Mouse (Mus musculus) splenic B cell, adult 2 months (primary cell): ENCODE measurements around the gene Frmpd2.
"Not testable (repeated sequence)": the region's sequence is repeated elsewhere in the genome, so short reads cannot be mapped to it uniquely, and the experiment has no call there.

Source experiments
- DNase-seq: peaks from one replicate; pipeline ENCODE4 v3.0.0-alpha.2; 2011; ENCODE audit warnings: low read depth, low spot score
- H3K27me3 ChIP-seq: 2 replicates; pipeline ENCODE4 v1.6.1; 2012; ENCODE audit warnings: mild to moderate bottlenecking, low read length, moderate library complexity, mixed read lengths; ENCODE audit not compliant: control insufficient read depth, poor library complexity, insufficient read depth, severe bottlenecking
- H3K36me3 ChIP-seq: 2 replicates; pipeline ENCODE4 v1.6.1; 2012; ENCODE audit warnings: mild to moderate bottlenecking, low read length, moderate library complexity, mixed read lengths; ENCODE audit not compliant: control insufficient read depth, poor library complexity, insufficient read depth, severe bottlenecking

Gene Frmpd2

GRCm38 (mm10) chr14:33471331-33471730 lies at the start of gene Frmpd2:
Frmpd2 (plus strand) TSS chr14:33471696.
- no peak for DNase-seq
- no peaks in the 10 kb centered on the region for H3K27me3 ChIP-seq

GRCm38 (mm10) chr14:33423003-33423402 lies 48.5 kb upstream of the Frmpd2 start:
- no peaks in the 10 kb centered on the region for H3K27me3 ChIP-seq
- no peaks in the 10 kb centered on the region for H3K36me3 ChIP-seq
- DNase-seq: no peak

More at GRCm38 (mm10) chr14:33471331-33471730, at the start of gene Frmpd2:
- H3K36me3 ChIP-seq: no peaks in the 10 kb centered on the region

GRCm38 (mm10) chr14:33424124-33424523 lies 47.4 kb upstream of the Frmpd2 start:
- Histone ChIP-seq H3K27me3 (no peaks in the 10 kb centered on the region), H3K36me3 (no peaks in the 10 kb centered on the region)
- DNase-seq: no peak

- DNase-seq, H3K27me3 ChIP-seq, H3K36me3 ChIP-seq: not testable (repeated sequence)
Observed at GRCm38 (mm10) chr14:33432485-33432884, 39.0 kb upstream of the Frmpd2 start.

- no peaks in the 10 kb centered on the region for H3K27me3 ChIP-seq
- H3K36me3 ChIP-seq: no peaks in the 10 kb centered on the region
- peak; percentile 5 for DNase-seq
Observed at GRCm38 (mm10) chr14:33443780-33444179, 27.7 kb upstream of the Frmpd2 start.

GRCm38 (mm10) chr14:33445962-33446361 lies 25.5 kb upstream of the Frmpd2 start:
- Histone ChIP-seq H3K36me3 (no peaks in the 10 kb centered on the region), H3K27me3 (no peaks in the 10 kb centered on the region)
- DNase-seq: no peak

- no peaks in the 10 kb centered on the region for H3K27me3 ChIP-seq
- no peak for DNase-seq
- no peaks in the 10 kb centered on the region for H3K36me3 ChIP-seq
Observed at GRCm38 (mm10) chr14:33446561-33447023, 24.9 kb upstream of the Frmpd2 start.

- Histone ChIP-seq H3K36me3 (no peaks in the 10 kb centered on the region), H3K27me3 (no peaks in the 10 kb centered on the region)
- DNase-seq: peak; percentile 98
Observed at GRCm38 (mm10) chr14:33447027-33447569, 24.4 kb upstream of the Frmpd2 start, which contains the start of gene Mapk8. Mapk8 (minus strand) TSS chr14:33447158.

GRCm38 (mm10) chr14:33448276-33448675 lies 23.2 kb upstream of the Frmpd2 start:
- no peaks in the 10 kb centered on the region for H3K27me3 ChIP-seq
- H3K36me3 ChIP-seq: no peaks in the 10 kb centered on the region
- no peak for DNase-seq

GRCm38 (mm10) chr14:33449296-33449840 lies 22.1 kb upstream of the Frmpd2 start:
- DNase-seq: no peak
- Histone ChIP-seq H3K27me3 (no peaks in the 10 kb centered on the region), H3K36me3 (no peaks in the 10 kb centered on the region)

GRCm38 (mm10) chr14:33450331-33450730 lies 21.2 kb upstream of the Frmpd2 start:
- Histone ChIP-seq H3K27me3 (no peaks in the 10 kb centered on the region), H3K36me3 (no peaks in the 10 kb centered on the region)
- DNase-seq: no peak

- Histone ChIP-seq H3K27me3 (no peaks in the 10 kb centered on the region), H3K36me3 (no peaks in the 10 kb centered on the region)
- no peak for DNase-seq
Observed at GRCm38 (mm10) chr14:33463658-33464057, 7.8 kb upstream of the Frmpd2 start.

GRCm38 (mm10) chr14:33467766-33468165 lies 3.7 kb upstream of the Frmpd2 start:
- DNase-seq: no peak
- Histone ChIP-seq H3K27me3 (no peaks in the 10 kb centered on the region), H3K36me3 (no peaks in the 10 kb centered on the region)

GRCm38 (mm10) chr14:33474461-33474860 lies 3.0 kb downstream of the Frmpd2 start:
- H3K27me3 ChIP-seq: no peaks in the 10 kb centered on the region
- DNase-seq: no peak
- no peaks in the 10 kb centered on the region for H3K36me3 ChIP-seq

GRCm38 (mm10) chr14:33476094-33476760 lies 4.7 kb downstream of the Frmpd2 start:
- Histone ChIP-seq H3K36me3 (no peaks in the 10 kb centered on the region), H3K27me3 (no peaks in the 10 kb centered on the region)
- DNase-seq: no peak
